Mouse (Mus musculus) megakaryocyte, adult 5-6 weeks (primary cell): ENCODE results near the gene Hemk1. TPM values are rescaled to one million over a fixed set of nuclear protein-coding genes. Genes with fewer than 3 reads are reported as not detected.

ENCODE experiments used
- total RNA-seq, 2 experiments: library from RNA; stranded (forward) in 1 of 2; stranded (reverse) in 1 of 2; fragments of 153-499, 151-499 nt in 1 of 2; fragments of 221-1000, 200-1000 nt in 1 of 2; gene quantifications; 2 replicates each; pipeline versions ENCODE4 v1.2.3 to v1.2.4; 2015 to 2017

Hemk1 gene
- total RNA-seq, 2 experiments from 2014 or later, result 6.4 to 8.0 TPM

Other genes starting within 250 kb of the Hemk1 start
- not detected in 2 replicates for gene Dock3, start 106.4 kb downstream of the Hemk1 start, total RNA-seq (2015)
- not detected in 2 replicates for gene Dock3, start 106.4 kb downstream of the Hemk1 start, total RNA-seq (2017)
- 98.6 and 105 TPM in 2 replicates for gene Mapkapk3, start 48.5 kb downstream of the Hemk1 start, total RNA-seq (2015)
- gene Mapkapk3, start 48.5 kb downstream of the Hemk1 start, total RNA-seq (2017), result 156 and 174 TPM in 2 replicates
- 1.7 and 5.3 TPM in 2 replicates for gene Cish, start 42.3 kb downstream of the Hemk1 start, total RNA-seq (2015)
- gene Cish, start 42.3 kb downstream of the Hemk1 start, total RNA-seq (2017), result 0.40 and 0.45 TPM in 2 replicates
- gene 6430571L13Rik, start 2.3 kb upstream of the Hemk1 start, total RNA-seq (2015), result not detected in 2 replicates
- gene 6430571L13Rik, start 2.3 kb upstream of the Hemk1 start, total RNA-seq (2017), result not detected in 2 replicates
- gene Cacna2d2, start 61.3 kb upstream of the Hemk1 start, total RNA-seq (2015), result 0.04 and 0.11 TPM in 2 replicates
- gene Cacna2d2, start 61.3 kb upstream of the Hemk1 start, total RNA-seq (2017), result 0.07 and 0.12 TPM in 2 replicates
- 6.8 and 9.3 TPM in 2 replicates for gene Tmem115, start 195.6 kb upstream of the Hemk1 start, total RNA-seq (2015)
- 14.8 and 15.2 TPM in 2 replicates for gene Tmem115, start 195.6 kb upstream of the Hemk1 start, total RNA-seq (2017)
- gene Cyb561d2, start 203.8 kb upstream of the Hemk1 start, total RNA-seq (2015), result 12.8 and 15.5 TPM in 2 replicates
- gene Cyb561d2, start 203.8 kb upstream of the Hemk1 start, total RNA-seq (2017), result 14.2 and 21.7 TPM in 2 replicates
- gene Nprl2, start 203.9 kb upstream of the Hemk1 start, total RNA-seq (2015), result 8.3 and 12.5 TPM in 2 replicates
- 15.7 and 18.9 TPM in 2 replicates for gene Nprl2, start 203.9 kb upstream of the Hemk1 start, total RNA-seq (2017)
- not detected in 2 replicates for gene Zmynd10, start 208.9 kb upstream of the Hemk1 start, total RNA-seq (2015)
- gene Zmynd10, start 208.9 kb upstream of the Hemk1 start, total RNA-seq (2017), result not detected in 2 replicates
- 34.3 and 37.7 TPM in 2 replicates for gene Rassf1, start 213.2 kb upstream of the Hemk1 start, total RNA-seq (2015)
- 46.7 and 57.3 TPM in 2 replicates for gene Rassf1, start 213.2 kb upstream of the Hemk1 start, total RNA-seq (2017)
- 12.2 and 12.4 TPM in 2 replicates for gene Tusc2, start 224.9 kb upstream of the Hemk1 start, total RNA-seq (2015)
- gene Tusc2, start 224.9 kb upstream of the Hemk1 start, total RNA-seq (2017), result 8.9 and 10.8 TPM in 2 replicates
- gene Hyal2, start 229.6 kb upstream of the Hemk1 start, total RNA-seq (2015), result 0.56 and 1.9 TPM in 2 replicates
- gene Hyal2, start 229.6 kb upstream of the Hemk1 start, total RNA-seq (2017), result 1.0 TPM in 1 of 2 replicates, not detected in the other
- 0.38 and 0.57 TPM in 2 replicates for gene Hyal1, start 238.6 kb upstream of the Hemk1 start, total RNA-seq (2015)
- 0.98 and 0.99 TPM in 2 replicates for gene Hyal1, start 238.6 kb upstream of the Hemk1 start, total RNA-seq (2017)
- 7.2 and 15.3 TPM in 2 replicates for gene Naa80, start 240.5 kb upstream of the Hemk1 start, total RNA-seq (2015)
- 6.9 and 10.1 TPM in 2 replicates for gene Naa80, start 240.5 kb upstream of the Hemk1 start, total RNA-seq (2017)
- 1.5 and 1.9 TPM in 2 replicates for gene Hyal3, start 242.5 kb upstream of the Hemk1 start, total RNA-seq (2015)
- 0.18 and 0.57 TPM in 2 replicates for gene Hyal3, start 242.5 kb upstream of the Hemk1 start, total RNA-seq (2017)
- gene Ifrd2, start 249.3 kb upstream of the Hemk1 start, total RNA-seq (2015), result 6.8 and 11.1 TPM in 2 replicates
- 8.7 and 9.9 TPM in 2 replicates for gene Ifrd2, start 249.3 kb upstream of the Hemk1 start, total RNA-seq (2017)